Mouse (Mus musculus): ENCODE measurements at regions not wholly inside any gene's neighbourhood (a gene's known extent, or its start where the extent isn't known, plus 50 kb on each side); places are given as distances from the start of the nearest gene placed in this dataset.

DNA sequence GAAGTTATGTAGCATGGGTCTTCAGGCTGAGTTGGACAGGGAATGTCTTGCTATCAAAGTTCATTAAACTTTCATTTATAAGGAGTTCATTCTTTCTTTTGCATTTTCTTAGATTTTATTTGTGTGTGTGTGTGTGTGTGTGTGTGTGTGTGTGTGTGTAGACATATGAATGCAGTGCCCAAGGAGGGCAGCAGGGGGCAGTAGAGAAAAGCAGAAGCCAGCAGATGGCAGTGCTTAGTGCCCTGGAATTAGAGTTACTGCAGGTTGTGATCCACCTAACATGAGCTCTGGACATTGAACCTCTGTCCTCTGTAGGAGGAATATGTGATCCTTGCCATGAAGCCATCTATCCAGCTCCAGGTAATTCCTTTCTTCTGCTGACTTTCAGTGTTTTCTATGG lies 501.2 kb downstream of the Dok5 start:
- TF ChIP-seq CTCF (IDR thresholded peaks at IDR 0.05; ENCODE audit: low read depth) (no peak), EP300 (IDR thresholded peaks at IDR 0.05; ENCODE audit: low read depth) (no peak)

All from liver, embryonic 14.5 days (tissue).